In the genomic region with DNA sequence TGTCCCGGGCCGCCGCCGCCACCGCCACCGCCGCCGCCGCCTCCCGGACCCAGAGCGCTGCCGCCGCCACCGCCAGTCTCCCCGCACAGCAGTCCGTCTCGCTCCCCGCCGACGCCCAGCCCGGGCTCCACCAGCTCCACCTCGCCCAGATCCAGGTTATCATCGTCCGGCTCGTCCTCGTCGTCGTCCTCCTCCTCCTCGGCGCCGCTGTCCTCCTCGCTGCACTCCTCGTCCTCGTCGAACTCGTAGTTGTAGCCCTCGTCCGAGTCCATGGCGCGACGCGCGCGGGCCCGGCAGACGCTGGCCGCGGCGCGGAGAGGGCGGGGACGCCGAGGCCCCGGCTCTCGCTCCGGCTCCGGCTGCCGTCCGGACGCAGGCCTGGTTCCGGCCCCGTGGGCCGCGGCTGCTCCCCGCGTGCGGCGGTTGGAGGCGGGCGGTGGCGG, we compare ENCODE assay signal across 8 mouse cellular contexts. TPM values are rescaled to one million over a fixed set of nuclear protein-coding genes. Genes with fewer than 3 reads are reported as not detected.
A peak's percentile ranks its signal among the peaks of the same experiment; 100 is the strongest.
DNase-seq lines count a peak whose midpoint lies in the region; ATAC-seq lines count a peak whose summit lies in the region.

No protein-coding gene starts in this region.

- H3K27ac ChIP-seq in heart, embryonic 11.5 days (ENCODE audit: low read depth, low read length): peak overlapping the region; percentile 98
- H3K27ac ChIP-seq in hindbrain, embryonic 15.5 days (replicated peaks): peak overlapping the region; percentile 94
- peak overlapping the region; percentile 99 for H3K27ac ChIP-seq in midbrain, embryonic 10.5 days (replicated peaks)

- intact Hi-C loops in heart, postnatal 25 days (cut with DNase I): loop anchor here (5.0 kb wide), 1 partner anchor 81 kb away; no protein-coding TSS in a partner anchor

- peaks cover 5% of the 10 kb centered on the region; the same call in 1 of the 2 replicates for H3K4me1 ChIP-seq in heart, embryonic 11.5 days (ENCODE audit: control insufficient read depth, insufficient read depth, low read length)
- peaks cover 36% of the 10 kb centered on the region for H3K4me1 ChIP-seq in hindbrain, embryonic 15.5 days (replicated peaks)
- peaks cover 33% of the 10 kb centered on the region for H3K4me1 ChIP-seq in midbrain, embryonic 10.5 days

- peak overlapping the region; percentile 91 for H3K4me3 ChIP-seq in heart, embryonic 11.5 days (ENCODE audit: low read depth, low read length)
- peak overlapping the region; percentile 89 for H3K4me3 ChIP-seq in hindbrain, embryonic 15.5 days
- H3K4me3 ChIP-seq in midbrain, embryonic 10.5 days: peak overlapping the region; percentile 100

- no peaks in the 10 kb centered on the region for H3K27me3 ChIP-seq in heart, embryonic 11.5 days (ENCODE audit: control insufficient read depth, insufficient read depth, low read length)
- no peaks in the 10 kb centered on the region for H3K27me3 ChIP-seq in hindbrain, embryonic 15.5 days
- H3K27me3 ChIP-seq in midbrain, embryonic 10.5 days (ENCODE audit: low read depth, poor library complexity, severe bottlenecking): no peaks in the 10 kb centered on the region

- peak overlapping the region; percentile 99 for H3K9ac ChIP-seq in heart, embryonic 11.5 days (ENCODE audit: low read depth, low read length)
- peak overlapping the region; percentile 94 for H3K9ac ChIP-seq in hindbrain, embryonic 15.5 days

- H3K36me3 ChIP-seq in heart, embryonic 11.5 days (ENCODE audit: control insufficient read depth, insufficient read depth, low read length): no peaks in the 10 kb centered on the region
- H3K36me3 ChIP-seq in hindbrain, embryonic 15.5 days: no peaks in the 10 kb centered on the region
- peaks cover 5% of the 10 kb centered on the region for H3K36me3 ChIP-seq in midbrain, embryonic 10.5 days

- DNase-seq in heart, postnatal 25 days (ENCODE audit: low spot score): no peak
- peak; percentile 26 for DNase-seq in 3T3-L1 (ENCODE audit: low read depth, low spot score)
- DNase-seq in c-Kit-negative CD71-positive TER-119-positive erythroid progenitor cells, embryonic 14.5 days (ENCODE audit: low read depth, low spot score): peak; percentile 59
- DNase-seq in midbrain, embryonic 10.5 days (ENCODE audit: low spot score): no peak
- no peak for DNase-seq in B cell, adult 2 months
- DNase-seq in gastrocnemius, postnatal 25 days: no peak

- 0% methylated on average over 54 of the region's 71 CpGs for WGBS in heart, embryonic 11.5 days (ENCODE audit: insufficient replicate concordance)
- under 1% methylated on average over 49 of the region's 71 CpGs for WGBS in hindbrain, embryonic 15.5 days
- WGBS in midbrain, embryonic 10.5 days: under 1% methylated on average over 70 of the region's 71 CpGs

- H3K4me2 ChIP-seq in heart, embryonic 11.5 days: peak overlapping the region; percentile 75
- peak overlapping the region; percentile 82 for H3K4me2 ChIP-seq in hindbrain, embryonic 15.5 days

- no peaks in the 10 kb centered on the region for H3K9me3 ChIP-seq in heart, embryonic 11.5 days (replicated peaks; ENCODE audit: control insufficient read depth, low read length)
- no peaks in the 10 kb centered on the region for H3K9me3 ChIP-seq in hindbrain, embryonic 15.5 days
- no peaks in the 10 kb centered on the region for H3K9me3 ChIP-seq in midbrain, embryonic 10.5 days (replicated peaks)

- ATAC-seq in heart, embryonic 11.5 days (replicated peaks; ENCODE audit: insufficient number of reproducible peaks, low FRiP score, low TSS enrichment): peak; percentile 69
- peak; percentile 78 for ATAC-seq in hindbrain, embryonic 15.5 days (ENCODE audit: low FRiP score, low read depth)

RNA-seq across cellular contexts. Expression of a gene that starts 0.3 kb away (rescaled TPM):
- 15.3 and 15.4 TPM in 2 replicates for polyA plus RNA-seq in heart, embryonic 11.5 days (2014; fragmentation: Nextera tagmentation; extraction: Ambion mirVana)
- 10 to 100 TPM; 72.9 to 84.7 TPM for total RNA-seq in heart, postnatal 25 days (2021)
- polyA plus RNA-seq in hindbrain, embryonic 15.5 days (2015; fragmentation: Nextera tagmentation; extraction: Ambion mirVana): 16.9 and 17.2 TPM in 2 replicates
- polyA plus RNA-seq in midbrain, embryonic 10.5 days (2016; fragmentation: Nextera tagmentation; extraction: Ambion mirVana): 14.1 and 14.4 TPM in 2 replicates
- 100 to 1,000 TPM in 1 of 2 experiments, 10 to 100 TPM in 1; 90.4 to 100 TPM for total RNA-seq in gastrocnemius, postnatal 25 days (2021)

RNA-seq across cellular contexts. Expression of a gene that starts 53.2 kb away (rescaled TPM):
- polyA plus RNA-seq in heart, embryonic 11.5 days (2014; fragmentation: Nextera tagmentation; extraction: Ambion mirVana): 67.1 and 76.9 TPM in 2 replicates
- total RNA-seq in heart, postnatal 25 days (2021): 10 to 100 TPM; 36.8 TPM
- polyA plus RNA-seq in hindbrain, embryonic 15.5 days (2015; fragmentation: Nextera tagmentation; extraction: Ambion mirVana): 61.2 and 64.2 TPM in 2 replicates
- polyA plus RNA-seq in midbrain, embryonic 10.5 days (2016; fragmentation: Nextera tagmentation; extraction: Ambion mirVana): 50.4 and 51.2 TPM in 2 replicates
- 10 to 100 TPM; 21.6 to 29.0 TPM for total RNA-seq in gastrocnemius, postnatal 25 days (2021)

RNA-seq across cellular contexts. Expression of a gene that starts 53.5 kb away (rescaled TPM):
- polyA plus RNA-seq in heart, embryonic 11.5 days (2014; fragmentation: Nextera tagmentation; extraction: Ambion mirVana): 0.39 and 0.41 TPM in 2 replicates
- under 1 TPM; 0.52 to 0.64 TPM for total RNA-seq in heart, postnatal 25 days (2021)
- 0.88 and 1.5 TPM in 2 replicates for polyA plus RNA-seq in hindbrain, embryonic 15.5 days (2015; fragmentation: Nextera tagmentation; extraction: Ambion mirVana)
- 0.09 and 0.12 TPM in 2 replicates for polyA plus RNA-seq in midbrain, embryonic 10.5 days (2016; fragmentation: Nextera tagmentation; extraction: Ambion mirVana)
- under 1 TPM in 1 of 2 experiments, not detected in 1; 0.94 TPM for total RNA-seq in gastrocnemius, postnatal 25 days (2021)

Comparison
In these comparisons a context has a peak if more than half of its experiments do, and no peak if none do; other contexts are left out.
1. DNase-seq: peak in 3T3-L1 (single experiment) and c-Kit-negative CD71-positive TER-119-positive erythroid progenitor cells, embryonic 14.5 days (single experiment); none in heart, postnatal 25 days (single experiment), midbrain, embryonic 10.5 days (single experiment), B cell, adult 2 months (0 of 2) and gastrocnemius, postnatal 25 days (single experiment).
2. Peak in every context shown above with its lines, with median percentiles within 50 percentile points of each other: H3K27ac ChIP-seq and H3K4me3 ChIP-seq.